Mouse (Mus musculus): Measurements from ENCODE around the gene Lrrc74a.

Lrrc74a gene

GRCm38 (mm10) chr12:86721453-86721852 lies 12.7 kb upstream of the Lrrc74a start:
- DNase-seq: no peak

GRCm38 (mm10) chr12:86724300-86724699 lies 9.9 kb upstream of the Lrrc74a start:
- peak; percentile 38 for DNase-seq

- DNase-seq: no peak
These were observed 8.5 kb upstream of the Lrrc74a start for GRCm38 (mm10) chr12:86725706-86726105.

- peak; percentile 96 for DNase-seq
These were observed 8.0 kb upstream of the Lrrc74a start, which contains the start of gene Angel1 for GRCm38 (mm10) chr12:86726120-86726640. Angel1 (minus strand) TSS chr12:86726460.

- no peak for DNase-seq
These were observed 26.9 kb downstream of the Lrrc74a start for GRCm38 (mm10) chr12:86761036-86761435.

- DNase-seq: no peak
These were observed 29.9 kb downstream of the Lrrc74a start for GRCm38 (mm10) chr12:86764060-86764459.

- no peak for DNase-seq
These were observed 32.3 kb downstream of the Lrrc74a start for GRCm38 (mm10) chr12:86766467-86766866.

- DNase-seq: no peak
These were observed 33.9 kb downstream of the Lrrc74a start for GRCm38 (mm10) chr12:86767868-86768631.

GRCm38 (mm10) chr12:86768986-86769580 lies 34.9 kb downstream of the Lrrc74a start:
- DNase-seq: peak; percentile 80

GRCm38 (mm10) chr12:86769819-86770218 lies 35.6 kb downstream of the Lrrc74a start:
- no peak for DNase-seq

GRCm38 (mm10) chr12:86770261-86770670 lies 36.1 kb downstream of the Lrrc74a start:
- peak; percentile 54 for DNase-seq

- DNase-seq: no peak
These were observed 36.8 kb downstream of the Lrrc74a start for GRCm38 (mm10) chr12:86770927-86771326.

- DNase-seq: peak; percentile 91
These were observed 37.8 kb downstream of the Lrrc74a start for GRCm38 (mm10) chr12:86771823-86772427.

GRCm38 (mm10) chr12:86772551-86772950 lies 38.4 kb downstream of the Lrrc74a start:
- no peak for DNase-seq

GRCm38 (mm10) chr12:86775561-86776280 lies 41.6 kb downstream of the Lrrc74a start:
- DNase-seq: no peak

- no peak for DNase-seq
These were observed 42.2 kb downstream of the Lrrc74a start for GRCm38 (mm10) chr12:86776341-86776860.

GRCm38 (mm10) chr12:86778531-86778930 lies 44.4 kb downstream of the Lrrc74a start:
- DNase-seq: no peak

GRCm38 (mm10) chr12:86779206-86779989 lies 45.2 kb downstream of the Lrrc74a start:
- DNase-seq: no peak

- DNase-seq: peak; percentile 76
These were observed 47.6 kb downstream of the Lrrc74a start for GRCm38 (mm10) chr12:86781654-86782202.

- DNase-seq: no peak
These were observed 52.2 kb downstream of the Lrrc74a start for GRCm38 (mm10) chr12:86786149-86787019.

Measured in layer of hippocampus, adult 9-11 months (tissue).